Mouse (Mus musculus) small intestine, adult 2 months (tissue): ENCODE measurements around the gene Wdr12.

Experiments used
- CTCF ChIP-seq: fragments of 200-500 bp; IDR thresholded peaks from 2 replicates; pipeline ENCODE4 v1.5.1; 2012; ENCODE audit warnings: low read depth, mild to moderate bottlenecking, control low read depth, inconsistent platforms, low read length, moderate library complexity, mixed read lengths; ENCODE audit not compliant: insufficient replicate concordance, insufficient read length; ENCODE audit errors: extremely low read depth
- POLR2A ChIP-seq: fragments of 200-500 bp; IDR thresholded peaks from 2 replicates; pipeline ENCODE4 v1.6.1; 2012; ENCODE audit warnings: low read depth, mild to moderate bottlenecking, control low read depth, inconsistent platforms, low read length, moderate library complexity

DNA sequence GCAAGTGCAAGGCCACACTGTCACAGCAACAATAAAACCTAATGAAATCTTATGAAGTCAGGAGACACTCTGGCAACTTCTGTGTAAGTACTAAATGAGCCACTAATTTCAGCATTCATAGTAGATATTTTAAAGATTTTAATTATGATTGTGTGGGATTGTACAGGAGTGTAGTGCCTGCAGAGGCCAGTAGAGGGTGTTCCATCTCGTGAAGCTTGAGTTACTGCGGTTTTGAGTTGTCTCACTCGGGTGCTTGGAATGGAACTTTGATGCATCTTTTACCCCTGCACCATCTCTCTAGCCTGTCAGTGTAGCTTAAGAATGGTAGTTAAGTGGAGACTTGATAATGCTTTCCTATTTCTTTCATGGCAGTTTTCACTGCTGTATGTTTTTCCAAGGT is 43.8 kb downstream of the Wdr12 start:
- peak; percentile 20; the same call in 1 of the 2 replicates for TF ChIP-seq CTCF
- no peak for TF ChIP-seq POLR2A
